Mouse (Mus musculus) kidney, adult 11 months (tissue): Measurements from ENCODE around the gene Scgb1a1.
"Not testable (repeated sequence)": the region's sequence is repeated elsewhere in the genome, so short reads cannot be mapped to it uniquely, and the experiment has no call there.

Experiments used
- DNase-seq: peaks from one replicate; pipeline ENCODE4 v3.0.0; 2022

Gene Scgb1a1

GRCm38 (mm10) chr19:9065621-9066561 lies 21.9 kb downstream of the Scgb1a1 start:
- DNase-seq: no peak

GRCm38 (mm10) chr19:9063831-9064230 lies 23.9 kb downstream of the Scgb1a1 start:
- DNase-seq: no peak

DNA sequence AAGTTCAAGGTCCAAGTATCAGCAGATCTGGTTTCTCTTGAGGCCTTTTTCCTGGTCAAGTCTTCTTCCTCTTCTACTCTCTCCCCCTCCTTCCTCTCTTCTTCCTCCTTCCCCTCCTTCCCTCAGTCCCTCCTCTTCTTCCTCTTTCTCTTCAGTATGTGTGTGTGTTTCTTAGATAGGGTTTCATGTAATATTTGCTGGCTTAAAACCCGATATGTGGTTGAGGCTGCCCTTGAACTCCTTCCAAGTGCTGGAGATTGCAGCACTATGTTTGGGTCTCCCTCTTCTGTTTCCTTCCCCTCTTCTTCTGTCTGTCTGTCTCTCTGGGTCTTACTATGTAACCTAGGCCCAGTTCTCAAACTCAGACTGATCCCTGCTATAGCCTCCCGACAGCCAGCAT lies 24.9 kb downstream of the Scgb1a1 start:
- DNase-seq: no peak

DNA sequence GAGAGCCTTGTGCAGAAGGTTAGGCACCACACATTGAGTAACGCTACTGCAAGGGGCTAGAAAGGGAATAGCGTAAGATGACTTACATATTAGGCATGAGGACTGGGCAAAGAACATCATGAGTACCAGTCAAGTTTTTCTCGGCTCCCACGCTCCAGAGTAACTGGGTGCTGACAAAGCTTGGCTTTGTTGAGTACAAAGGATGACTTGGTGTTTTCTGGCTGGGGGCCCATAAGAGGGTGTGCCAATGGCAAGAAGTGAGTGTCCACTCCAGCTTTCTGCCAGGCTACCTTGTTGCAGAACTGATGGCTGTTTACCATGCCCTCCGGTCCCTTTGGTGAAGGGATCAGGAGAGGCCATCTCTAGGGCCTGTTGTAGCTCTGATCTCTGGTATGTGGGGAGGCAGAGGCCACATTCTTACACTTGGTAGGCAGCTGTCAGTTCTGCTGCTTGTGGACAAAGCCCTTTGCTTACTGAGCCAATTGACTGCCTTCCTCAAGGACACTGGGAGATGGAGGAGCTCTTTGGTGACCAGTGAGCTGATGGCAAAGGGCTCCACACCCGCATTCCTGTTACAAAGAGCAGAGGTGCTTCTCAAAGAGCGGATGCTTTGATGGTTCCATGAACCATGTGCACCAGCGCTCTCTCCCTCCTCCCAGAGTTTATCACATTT lies 26.4 kb downstream of the Scgb1a1 start:
- DNase-seq: peak; percentile 26

- no peak for DNase-seq
Measured at GRCm38 (mm10) chr19:9060103-9060502, 27.7 kb downstream of the Scgb1a1 start.

DNA sequence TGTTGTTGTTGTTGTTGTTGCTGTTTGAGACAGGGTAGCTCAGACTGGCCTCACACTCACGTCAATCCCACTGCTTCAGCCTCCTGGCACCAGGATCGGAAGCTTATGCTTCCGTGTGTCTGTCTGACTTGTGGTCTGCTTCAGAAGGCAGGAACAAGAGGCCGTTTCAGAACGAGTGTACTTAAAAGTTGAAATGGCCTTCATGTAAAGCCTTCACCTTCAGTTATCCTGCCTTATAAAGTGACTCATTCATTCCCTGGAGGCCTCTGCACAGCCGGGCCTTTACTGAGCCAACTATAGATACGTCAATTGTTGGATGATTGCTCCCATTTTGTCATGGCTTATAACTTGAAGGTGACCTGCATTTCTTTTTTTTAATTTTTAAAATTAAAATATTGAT lies 28.4 kb downstream of the Scgb1a1 start:
- no peak for DNase-seq

- DNase-seq: no peak
Measured at GRCm38 (mm10) chr19:9058944-9059343, 28.8 kb downstream of the Scgb1a1 start.

DNA sequence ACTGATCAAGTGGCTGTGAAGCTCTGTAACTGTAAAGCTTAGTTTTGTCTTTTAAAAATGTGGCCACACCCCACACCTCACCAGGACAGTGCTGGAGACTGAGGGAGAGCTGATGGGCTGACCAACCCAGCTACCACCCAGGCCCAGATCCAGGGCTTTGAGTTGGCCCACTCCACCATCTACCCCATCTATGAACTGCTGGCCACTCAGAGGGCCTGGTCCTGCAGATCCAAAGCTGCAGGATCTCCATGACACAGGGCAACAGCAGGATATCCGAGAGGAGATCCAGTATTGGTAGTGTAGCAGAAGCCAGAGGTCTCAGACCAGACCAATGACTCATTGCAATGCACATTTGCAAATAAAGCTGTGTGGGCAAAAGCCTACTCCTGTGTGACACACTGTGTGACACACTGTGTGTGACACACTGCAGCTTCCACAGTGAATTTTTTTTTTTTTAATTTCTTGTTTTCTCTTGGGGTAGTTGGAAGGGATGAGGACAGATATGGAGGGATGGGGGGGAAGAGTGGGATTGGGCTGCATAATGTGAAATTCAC lies 29.4 kb downstream of the Scgb1a1 start:
- DNase-seq: no peak

- DNase-seq: no peak
Measured at GRCm38 (mm10) chr19:9057679-9058078, 30.1 kb downstream of the Scgb1a1 start.

GRCm38 (mm10) chr19:9055703-9056355 lies 31.9 kb downstream of the Scgb1a1 start:
- DNase-seq: no peak

- peak; percentile 20 for DNase-seq
Measured at GRCm38 (mm10) chr19:9055153-9055552, 32.6 kb downstream of the Scgb1a1 start.

DNA sequence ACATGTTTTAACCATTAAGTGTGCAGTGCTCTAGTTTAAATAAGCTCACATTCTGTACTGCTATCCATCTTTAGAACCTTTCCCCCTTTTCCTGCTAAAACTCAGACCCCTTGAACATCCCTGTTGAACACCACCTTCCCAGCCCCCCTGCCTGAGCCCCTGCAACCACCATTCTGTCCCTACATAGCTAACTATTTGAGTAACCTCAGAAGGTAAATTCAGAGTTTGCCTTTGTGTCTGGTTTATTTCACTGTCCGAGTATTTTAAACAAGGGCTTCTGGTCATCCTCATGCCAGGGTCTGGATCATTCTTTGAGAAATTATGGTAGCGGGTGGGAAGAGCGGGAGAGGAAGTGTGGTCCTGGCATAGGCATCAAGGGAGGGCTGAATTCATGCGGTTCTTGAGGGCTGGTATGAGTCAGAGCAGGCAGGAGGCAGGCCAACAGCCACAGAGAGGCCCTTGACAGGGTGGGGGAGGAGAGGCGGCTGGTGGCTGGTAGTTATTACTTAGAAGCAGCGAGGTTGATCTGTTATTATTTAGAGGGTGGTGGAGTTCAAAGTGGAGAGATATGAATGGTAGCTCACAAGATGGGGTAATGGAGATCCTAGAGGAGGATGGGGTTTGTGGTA lies 34.8 kb downstream of the Scgb1a1 start:
- no peak for DNase-seq

- DNase-seq: not testable (repeated sequence)
Measured at GRCm38 (mm10) chr19:9051985-9052384, 35.8 kb downstream of the Scgb1a1 start.

- no peak for DNase-seq
Measured at GRCm38 (mm10) chr19:9050294-9051229, 37.2 kb downstream of the Scgb1a1 start.

DNA sequence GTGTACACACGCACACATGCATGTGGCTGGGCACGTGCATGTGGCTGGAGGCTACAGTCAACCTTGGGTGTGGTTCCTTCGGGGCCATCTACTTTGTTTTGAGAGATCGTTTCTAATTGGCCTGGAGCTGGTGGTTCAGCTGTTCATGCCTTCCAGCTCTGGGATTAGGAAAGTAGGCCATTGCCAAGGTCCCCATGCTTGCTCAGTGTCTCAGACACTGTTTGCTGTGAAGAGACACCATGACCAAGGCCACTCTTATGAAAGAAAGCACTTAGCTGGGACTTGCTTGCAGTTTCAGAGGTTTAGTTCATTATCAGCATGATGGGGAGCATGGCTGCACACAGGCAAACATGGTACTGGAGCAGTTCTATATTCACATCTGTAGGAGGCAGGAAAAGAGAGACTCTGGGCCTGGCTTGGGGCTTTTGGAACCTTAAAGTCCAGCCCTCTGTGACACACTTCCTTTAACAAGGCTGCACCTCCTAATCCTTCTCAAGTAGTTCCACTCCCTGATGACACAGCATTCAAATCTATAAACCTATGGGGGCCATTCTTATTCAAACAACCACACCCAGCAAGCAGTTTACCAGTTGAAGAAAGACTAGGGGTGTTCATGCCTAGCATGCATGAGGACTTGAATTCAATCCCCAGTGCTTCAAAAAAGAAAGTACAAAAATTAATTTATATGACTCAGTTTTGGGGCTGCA lies 38.6 kb downstream of the Scgb1a1 start:
- no peak for DNase-seq

GRCm38 (mm10) chr19:9047946-9048387 lies 39.8 kb downstream of the Scgb1a1 start:
- no peak for DNase-seq

GRCm38 (mm10) chr19:9047207-9047945 lies 40.4 kb downstream of the Scgb1a1 start:
- no peak for DNase-seq

GRCm38 (mm10) chr19:9044291-9044690 lies 43.5 kb downstream of the Scgb1a1 start:
- no peak for DNase-seq

- no peak for DNase-seq
Measured at GRCm38 (mm10) chr19:9043123-9043522, 44.6 kb downstream of the Scgb1a1 start.

DNA sequence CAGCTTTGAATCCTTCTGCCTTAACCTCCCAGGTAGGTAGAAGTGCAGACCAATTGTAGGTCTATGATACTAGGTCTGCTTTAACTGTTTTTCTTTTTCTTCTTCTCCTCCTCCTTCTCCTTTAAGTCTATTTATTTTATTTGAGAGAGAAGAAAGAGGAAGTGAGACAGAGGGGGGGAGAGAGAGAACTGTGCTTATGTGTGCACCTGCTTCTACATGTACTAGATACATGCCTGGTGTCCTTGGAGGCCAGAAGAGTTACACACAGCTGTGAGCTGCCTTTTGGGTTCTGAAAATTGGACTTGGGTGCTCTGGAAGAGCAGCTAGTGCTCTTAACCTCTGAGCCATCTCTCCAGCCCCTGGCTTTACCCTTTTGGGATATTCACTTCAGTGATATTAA lies 46.7 kb downstream of the Scgb1a1 start:
- DNase-seq: no peak
